Mouse (Mus musculus) gonadal fat pad, adult 2 months (tissue): ENCODE results near the gene Ppm1h. TPM values are rescaled to one million over a fixed set of nuclear protein-coding genes. Genes with fewer than 3 reads are reported as not detected.

ENCODE experiments used
- DNase-seq: peaks from one replicate; pipeline ENCODE4 v3.0.0-alpha.2; 2012; ENCODE audit warnings: low read depth
- polyA plus RNA-seq: library from polyadenylated mRNA; depleted of rRNA; stranded (reverse); fragments of >200 nt; gene quantifications from 2 replicates; pipeline ENCODE4 v1.2.3, GENCODE M21; 2012

Gene Ppm1h
- polyA plus RNA-seq, 1 experiment = 9.4 TPM

DNA sequence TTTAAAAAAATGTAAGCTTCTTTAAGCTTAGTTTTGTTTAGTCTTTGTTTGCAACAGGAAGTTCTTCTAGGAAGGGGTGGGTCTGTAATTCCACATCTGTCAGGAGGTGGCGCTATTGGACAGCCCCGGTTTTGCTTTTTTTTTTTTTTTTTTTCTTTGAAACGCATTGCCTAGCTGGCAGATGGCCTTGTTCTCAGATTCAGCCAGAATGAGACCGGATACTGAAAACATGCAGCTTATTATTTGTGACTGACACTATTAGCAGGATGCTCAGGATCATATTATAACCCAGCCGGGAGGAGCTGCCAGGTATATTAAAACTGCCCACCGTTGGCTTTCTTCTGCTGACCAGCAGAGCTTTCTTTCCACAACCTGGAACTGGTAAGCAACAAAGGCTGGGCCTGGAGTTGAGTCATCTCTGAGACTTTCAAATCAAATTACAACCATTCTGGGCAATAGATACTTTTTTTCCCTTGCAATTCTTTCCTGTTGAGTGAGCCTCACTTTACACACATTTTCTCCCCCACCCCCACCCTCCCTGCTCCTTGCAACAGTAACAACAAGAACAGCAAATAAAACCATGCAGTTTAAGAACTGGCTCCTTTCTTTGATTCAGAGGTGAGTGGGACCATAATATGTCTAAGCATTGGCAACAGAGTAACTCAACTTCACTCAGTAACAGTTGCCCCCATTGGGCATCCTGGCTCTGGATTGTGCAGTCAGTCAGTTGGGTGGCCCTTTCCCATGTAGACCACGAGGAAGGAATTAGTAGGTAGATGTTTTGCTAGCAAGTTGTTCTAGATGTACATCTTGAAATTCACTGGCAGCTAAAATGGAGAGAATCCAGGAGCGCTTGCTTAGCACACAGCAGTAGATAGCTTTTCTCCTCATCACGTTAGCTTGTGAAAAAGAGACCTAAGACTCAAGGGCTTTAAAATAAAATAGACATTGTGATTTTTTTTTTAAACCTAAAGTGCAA lies 128.9 kb downstream of the Ppm1h start:
- peak; percentile 30 for DNase-seq

DNA sequence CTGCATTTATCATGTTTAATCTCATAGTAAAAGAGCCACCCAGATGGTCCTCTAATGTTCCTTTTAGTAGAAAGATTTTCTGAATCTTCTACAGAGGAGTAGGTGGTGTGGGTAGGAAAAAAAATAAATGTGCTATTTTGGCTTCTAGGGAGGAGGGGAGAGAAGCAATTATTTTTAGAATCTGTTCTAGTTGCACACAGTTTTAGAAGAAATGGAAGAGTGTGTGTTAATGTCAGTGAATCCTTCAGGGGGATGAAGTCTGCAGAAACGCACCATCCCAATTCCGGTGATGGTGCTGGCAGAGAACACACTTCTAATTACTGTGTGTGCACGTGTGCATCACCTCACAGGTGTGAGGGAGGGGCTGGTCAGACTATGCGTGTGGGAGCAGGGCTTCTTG lies 129.6 kb downstream of the Ppm1h start:
- DNase-seq = no peak

DNA sequence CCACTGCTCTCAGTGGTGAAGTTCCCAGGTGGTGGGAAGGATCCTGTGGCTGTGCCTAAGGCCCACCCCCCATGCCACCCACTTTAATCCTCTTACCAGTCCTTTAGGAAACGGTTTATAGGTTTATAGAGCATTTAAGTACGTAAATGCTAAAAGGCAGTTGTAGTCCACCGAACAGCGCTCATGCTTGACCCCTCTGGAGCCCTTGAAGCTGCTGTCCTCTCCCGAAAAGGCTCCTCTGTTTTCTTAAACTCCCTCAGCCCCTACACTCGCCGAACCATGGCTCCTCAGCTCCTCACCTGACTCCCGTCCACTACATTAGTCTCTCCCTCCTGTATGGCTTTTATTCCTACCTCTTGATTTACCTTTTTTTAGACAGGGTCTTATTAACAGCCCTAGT lies 131.3 kb downstream of the Ppm1h start:
- DNase-seq = no peak

DNA sequence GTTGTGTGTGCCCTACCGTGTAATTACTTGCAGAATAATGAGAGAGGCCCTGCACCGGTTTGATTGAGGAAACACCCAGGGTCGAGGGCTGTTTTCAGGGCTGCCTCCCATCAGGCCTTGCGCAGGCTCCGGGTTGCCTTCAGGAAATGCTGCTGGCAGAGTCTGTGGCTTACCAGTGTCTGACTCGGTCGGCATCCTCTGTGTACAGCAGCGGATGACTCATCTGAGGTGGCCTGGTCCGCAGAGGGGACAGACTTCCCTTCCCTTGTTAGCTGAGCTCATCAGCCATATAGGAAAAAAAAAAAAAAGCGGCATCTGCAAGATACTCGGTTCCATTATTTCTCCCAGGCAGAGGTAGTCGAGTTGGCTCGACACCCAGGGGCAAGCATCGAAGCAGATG lies 136.5 kb downstream of the Ppm1h start:
- DNase-seq = no peak

DNA sequence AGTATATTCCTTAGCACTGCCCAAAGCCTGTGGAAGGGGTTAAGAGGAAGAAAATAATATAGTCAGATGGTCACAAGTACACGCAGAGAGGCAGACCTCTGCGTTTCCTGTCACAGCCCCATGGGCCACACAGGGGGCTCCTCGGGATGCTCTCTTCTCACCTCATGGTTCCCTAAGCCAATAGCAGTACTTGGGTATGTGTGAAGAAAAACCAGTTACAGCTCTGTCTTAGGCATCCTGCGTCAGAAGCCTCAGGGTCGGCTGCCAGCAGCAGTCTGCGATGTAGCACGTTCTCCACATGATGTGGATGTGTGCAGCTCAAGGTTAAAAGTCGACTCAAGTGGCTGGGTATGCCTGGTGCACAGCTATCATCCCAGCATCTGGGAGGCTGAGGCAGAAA lies 139.2 kb downstream of the Ppm1h start:
- DNase-seq = no peak

DNA sequence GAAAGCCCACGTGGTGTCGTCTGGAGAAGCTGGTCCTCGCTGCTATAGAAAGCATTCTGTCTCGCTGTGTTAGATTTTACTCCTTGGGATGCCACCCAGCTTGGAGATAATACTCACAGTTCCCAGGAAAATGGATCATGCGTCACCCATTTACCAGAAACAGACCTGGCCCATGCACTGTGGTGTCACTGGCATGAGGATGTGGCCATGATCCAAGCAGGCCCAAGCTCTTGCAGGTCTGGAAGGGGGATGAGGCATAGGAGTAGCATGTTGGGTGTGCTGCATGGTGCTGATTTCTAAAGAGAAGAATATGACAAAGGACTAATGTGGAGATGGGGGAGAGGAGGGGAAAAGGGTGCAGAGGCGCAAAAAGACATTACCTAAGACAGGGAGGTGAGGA lies 141.2 kb downstream of the Ppm1h start:
- no peak for DNase-seq

DNA sequence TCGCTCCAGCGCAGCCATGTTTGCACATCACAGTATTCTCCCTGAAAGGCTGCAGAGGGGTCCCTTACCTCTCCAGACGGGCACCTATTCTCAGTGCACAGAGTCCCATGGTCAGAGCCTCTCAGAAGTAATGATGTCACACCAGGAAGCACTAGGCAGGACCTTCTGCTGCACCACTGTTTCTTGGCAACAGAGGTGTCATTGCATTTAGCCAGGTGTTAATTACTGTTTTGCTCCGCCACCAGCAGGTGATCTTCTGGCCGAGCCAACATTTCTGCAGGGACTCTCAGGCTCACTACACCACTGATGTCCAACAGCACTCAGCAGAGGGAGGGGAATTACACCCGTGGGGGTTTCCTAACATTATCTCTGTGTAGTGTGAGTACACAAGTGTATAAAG lies 143.0 kb downstream of the Ppm1h start:
- DNase-seq = no peak

DNA sequence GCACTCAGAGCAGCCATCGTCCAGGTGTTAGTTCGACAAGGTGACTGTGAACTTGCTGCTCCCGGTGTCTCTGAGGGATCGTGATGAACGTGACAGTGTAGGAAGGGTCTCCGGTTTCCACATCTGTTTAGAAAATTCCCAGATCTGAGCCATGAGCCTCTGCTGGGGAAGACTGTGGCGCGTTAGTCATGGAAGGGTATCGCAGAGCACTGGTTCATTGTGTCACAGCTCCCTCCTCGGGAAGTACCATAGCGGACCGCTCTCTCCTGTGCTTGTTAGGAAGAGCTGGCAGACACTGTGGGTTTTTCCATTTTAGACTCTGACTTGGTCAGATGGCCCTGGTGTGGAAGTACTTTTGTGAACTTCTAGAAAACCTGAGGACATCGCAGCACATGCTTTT lies 145.1 kb downstream of the Ppm1h start:
- no peak for DNase-seq

DNA sequence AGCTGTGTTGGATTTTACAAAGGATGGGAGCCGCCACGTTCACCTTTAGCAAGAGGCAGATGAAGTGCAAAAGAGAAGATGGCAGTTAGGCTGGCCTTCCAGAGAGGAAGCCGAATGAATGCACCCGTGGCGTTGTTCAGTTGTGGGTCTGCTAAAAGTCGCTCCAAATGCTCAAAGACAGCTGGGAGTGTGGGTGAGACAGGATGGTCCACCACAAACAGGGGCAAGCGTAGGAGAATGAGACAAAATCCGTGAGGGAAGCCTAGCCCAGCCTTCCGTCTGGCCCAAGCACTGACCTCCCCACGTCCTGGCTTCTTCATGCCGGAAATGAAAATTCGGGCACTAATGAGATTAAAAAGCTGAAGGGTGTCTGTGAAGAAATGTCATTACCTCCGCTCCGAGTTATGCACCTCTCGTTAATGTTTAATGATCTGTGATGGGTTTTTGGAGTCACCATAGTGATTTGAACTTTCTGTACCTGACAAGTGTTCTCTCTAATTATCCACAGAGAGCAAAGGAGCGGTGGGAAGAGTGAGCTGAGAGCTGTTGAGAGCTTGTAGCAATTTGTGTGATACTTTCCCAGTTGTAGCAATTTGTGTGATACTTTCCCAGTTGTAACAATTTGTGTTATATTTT lies 148.3 kb downstream of the Ppm1h start:
- DNase-seq = no peak

DNA sequence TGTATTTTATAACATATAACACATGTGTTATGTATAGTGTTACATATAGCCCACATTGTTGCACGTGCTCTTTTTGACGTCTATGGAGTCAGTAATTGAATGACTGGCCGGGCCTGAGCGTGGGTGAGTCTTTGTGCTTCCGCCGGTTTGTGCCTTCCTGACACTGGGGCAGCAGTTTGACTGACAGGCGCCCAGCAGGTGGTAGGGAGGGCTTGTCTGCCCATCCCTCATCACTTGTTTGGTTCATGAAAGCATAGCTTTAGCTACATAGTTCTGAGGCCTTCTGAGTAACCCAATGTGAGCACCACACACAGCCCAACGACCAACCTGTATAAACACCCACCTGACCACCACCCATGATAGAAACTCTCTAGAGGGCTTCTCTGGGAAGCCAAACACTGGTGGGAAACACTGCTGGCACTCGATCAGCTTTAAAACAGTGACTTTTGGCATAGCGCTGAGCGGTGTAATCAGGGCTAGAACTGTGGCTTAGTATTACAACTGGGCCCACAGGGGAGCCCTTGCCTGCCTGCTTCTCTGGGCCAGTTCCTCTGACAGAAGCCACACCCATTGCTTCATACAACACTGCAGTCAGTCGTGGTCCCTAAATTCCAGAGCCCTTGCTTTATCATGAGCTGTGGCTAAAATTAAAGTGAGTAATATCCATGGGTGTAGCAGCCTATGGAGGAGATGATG lies 149.3 kb downstream of the Ppm1h start:
- no peak for DNase-seq

DNA sequence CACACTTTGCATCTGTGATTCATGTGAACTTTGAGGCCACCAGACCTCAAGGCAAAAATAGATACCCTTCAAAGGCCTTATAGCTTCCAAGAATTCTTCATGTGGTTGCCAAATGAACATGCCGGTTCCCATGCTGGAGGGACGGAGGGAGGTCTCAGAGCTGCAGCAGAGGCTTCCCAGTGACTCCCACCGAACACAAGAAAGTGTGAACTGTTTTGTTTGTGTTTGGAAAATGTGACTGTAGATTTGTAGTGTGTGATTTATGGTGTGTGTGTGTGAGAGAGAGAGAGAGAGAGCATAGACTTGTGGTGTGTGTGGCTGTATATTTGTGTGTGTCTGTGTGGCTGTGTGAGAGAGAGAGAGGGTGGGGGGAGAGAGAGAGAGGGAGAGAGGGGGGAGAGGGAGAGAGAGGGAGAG lies 151.2 kb downstream of the Ppm1h start:
- no peak for DNase-seq

DNA sequence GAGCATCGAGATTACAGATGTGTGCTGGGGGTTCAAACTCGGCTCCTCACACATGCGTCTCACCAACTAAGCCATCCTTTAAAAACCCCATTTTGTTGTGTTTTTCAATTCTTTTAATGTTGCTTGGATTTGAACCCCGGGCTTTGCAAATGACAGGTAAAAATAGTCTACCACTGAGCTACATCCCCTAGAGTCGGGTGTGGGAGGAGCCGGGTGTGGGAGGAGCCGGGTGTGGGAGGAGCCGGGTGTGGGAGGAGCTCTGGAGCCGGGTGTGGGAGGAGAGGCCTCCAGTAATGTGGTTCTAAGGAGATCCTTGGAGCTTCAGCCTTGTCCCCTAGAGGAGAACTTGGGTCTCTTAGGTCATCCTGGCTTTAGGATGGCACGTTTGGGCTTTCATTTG lies 152.1 kb downstream of the Ppm1h start:
- no peak for DNase-seq

DNA sequence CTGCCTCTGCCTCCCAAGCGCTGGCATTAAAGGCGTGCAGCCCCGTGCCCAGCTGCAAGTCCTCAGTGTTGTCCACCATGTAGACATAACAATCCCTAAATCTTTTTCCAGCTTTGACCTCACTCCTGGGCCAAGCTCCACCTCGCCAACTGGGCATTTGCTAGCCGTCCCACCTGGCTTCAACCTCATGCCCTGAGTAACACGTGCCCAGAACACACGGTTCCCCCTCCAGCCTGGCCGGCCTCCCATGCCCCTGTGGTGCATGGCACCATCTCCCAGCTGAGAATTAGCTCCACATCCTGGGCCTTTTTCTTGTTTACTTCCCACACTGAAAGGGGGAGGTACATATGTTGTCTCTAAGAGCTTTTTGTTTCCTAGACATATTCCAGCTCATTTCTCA lies 163.5 kb downstream of the Ppm1h start:
- DNase-seq = no peak

DNA sequence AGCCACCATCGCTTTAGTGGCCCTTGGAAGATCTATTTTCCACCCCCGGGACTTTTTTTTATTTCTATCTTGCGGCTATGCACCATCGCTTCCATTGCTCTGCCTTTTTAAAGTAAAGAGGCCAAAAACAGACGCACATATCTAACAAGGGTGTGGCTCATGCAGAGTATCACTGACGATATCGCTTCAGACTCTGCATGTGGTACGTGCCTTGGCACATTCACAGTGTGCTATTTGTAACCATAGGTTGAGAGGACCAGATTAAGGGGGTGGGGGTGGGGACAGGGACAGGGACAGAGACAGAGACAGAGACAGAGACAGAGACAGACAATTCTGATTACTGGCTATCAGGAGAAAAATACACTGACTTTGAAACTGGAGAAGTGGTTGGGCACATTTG lies 164.4 kb downstream of the Ppm1h start:
- no peak for DNase-seq

DNA sequence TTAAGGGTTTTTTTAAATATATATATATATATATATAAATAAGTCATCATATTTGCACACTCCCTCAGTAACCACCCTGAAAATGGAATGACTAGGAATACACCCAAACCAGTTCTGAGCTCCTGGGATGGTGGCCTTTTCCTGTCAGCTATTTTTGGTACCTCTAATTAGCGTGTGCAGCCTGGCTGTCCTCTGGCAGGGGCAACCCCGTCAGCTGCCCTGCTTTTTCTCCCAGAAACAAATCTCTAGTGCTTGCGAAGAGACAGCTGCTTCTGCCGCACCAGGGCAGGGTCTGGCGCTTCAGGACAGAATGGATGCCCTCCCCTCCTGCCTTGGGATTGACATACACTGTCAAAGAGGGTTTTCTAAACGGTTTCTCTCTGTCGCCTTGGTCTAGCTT lies 166.9 kb downstream of the Ppm1h start:
- no peak for DNase-seq

DNA sequence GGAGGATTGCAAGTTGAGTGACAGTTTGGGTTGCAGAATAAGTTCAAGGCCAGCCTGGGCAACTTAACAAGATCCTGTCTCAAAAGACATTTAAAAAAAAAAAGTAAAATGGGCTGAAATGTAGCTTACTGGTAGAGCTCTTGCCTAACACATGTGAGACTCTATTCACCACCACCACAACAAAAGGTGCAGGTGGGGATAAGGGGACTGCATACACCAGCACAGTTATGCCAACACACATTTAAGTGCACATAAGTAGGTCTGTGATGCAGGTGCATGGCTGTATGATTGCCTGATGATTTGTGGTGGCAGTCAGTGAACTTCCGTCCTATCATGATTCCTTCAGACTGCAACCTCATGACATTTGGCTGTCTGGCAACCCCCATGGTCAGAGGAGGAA lies 167.9 kb downstream of the Ppm1h start:
- DNase-seq = no peak

DNA sequence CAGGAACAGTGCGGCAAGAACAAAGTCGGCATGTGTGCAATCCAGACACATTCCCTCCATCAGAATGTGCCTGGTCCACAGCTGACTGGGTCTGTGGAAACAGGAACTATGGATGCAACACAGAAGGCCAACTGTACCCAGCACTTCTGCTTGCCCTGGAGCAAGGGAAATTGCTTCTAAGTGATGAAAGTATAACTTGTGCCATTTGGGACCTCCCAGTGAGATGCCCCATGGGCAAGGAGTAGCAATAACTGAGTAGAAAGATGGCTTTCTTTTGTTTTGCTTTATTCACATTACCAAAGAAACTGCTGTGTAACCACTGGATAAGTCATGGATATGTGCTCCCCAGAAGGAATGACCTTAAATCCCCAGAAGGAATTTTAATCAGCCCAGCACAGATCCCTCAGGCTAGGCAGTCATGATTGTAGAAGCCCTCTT lies 169.5 kb downstream of the Ppm1h start:
- DNase-seq = no peak

DNA sequence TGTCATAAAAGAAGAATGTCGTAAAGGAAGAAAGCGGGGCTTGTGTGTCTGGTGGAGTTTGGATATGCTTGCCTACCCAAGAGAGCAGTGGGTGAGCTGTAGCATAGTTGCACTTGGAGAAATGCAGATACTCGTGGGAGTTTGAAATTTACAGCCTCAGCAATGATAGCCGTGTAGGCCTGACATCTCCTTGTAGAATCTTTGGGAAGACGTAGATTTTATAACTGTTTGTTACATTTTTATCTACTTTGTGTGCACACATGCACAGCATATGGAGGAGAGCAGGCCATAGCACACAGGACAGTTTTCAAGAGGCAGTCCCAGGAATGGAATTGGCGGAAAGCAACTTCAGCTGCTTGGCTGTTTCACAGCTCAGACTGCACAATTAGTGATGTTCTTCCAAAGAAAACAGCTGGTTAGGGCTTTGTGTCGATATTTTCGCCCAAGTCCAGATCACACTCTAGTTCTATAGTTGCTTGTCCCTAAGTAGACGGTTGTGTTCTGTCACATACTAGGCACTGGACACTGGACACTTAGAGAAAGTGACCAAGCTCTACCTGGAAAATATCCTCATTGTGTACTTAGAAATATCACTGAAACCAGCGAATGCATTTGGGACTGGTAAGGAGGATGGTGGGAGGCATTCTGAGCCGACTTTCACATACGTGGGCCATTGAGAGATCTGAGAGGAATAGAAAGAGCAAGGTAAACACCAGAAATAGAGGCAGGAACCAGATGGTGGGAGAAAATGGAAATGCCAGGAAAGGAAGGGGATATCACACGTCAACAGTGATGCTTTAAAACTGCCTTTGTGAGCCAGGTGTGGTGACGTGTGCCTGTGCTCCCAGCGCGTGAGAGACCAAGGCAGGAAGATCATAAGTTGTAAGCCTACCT lies 173.0 kb downstream of the Ppm1h start:
- DNase-seq = no peak

DNA sequence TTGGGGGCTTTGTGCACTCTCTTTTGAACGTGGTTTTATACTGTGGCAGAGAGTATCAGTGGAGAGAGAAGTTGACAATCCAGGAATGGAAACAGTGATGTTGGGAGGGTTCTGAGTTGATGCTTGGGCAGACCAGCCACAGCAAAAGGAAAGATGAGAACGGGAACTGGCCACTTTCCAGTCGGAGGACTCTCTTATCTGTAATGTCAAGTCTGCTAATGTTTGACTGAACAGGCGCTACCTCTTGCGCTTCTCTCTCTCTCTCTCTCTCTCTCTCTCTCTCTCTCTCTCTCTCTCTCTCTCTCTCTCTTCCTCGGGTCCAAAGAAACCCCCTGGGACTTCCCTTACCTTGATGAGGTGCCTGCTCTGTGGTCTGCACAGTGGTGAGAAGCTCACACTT lies 176.0 kb downstream of the Ppm1h start:
- no peak for DNase-seq

DNA sequence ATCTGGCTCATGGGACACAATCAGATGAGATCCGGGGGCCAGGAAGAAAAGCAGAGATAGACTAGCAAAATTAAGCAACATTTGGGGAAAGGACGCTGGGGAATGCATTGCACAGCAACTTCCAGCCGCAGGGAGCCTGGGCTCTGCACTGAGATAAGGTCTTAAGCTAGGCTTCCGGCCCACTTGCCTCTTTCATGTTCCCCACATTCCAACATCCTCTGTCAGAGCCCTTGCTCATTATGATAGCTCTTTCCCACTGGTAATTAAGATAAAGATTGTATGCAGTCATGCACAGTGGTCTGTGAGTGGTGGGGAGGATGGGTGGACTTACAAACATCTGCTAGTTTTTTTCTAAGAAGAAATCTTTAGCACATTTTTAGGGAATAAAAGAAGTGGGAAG lies 176.6 kb downstream of the Ppm1h start:
- no peak for DNase-seq

DNA sequence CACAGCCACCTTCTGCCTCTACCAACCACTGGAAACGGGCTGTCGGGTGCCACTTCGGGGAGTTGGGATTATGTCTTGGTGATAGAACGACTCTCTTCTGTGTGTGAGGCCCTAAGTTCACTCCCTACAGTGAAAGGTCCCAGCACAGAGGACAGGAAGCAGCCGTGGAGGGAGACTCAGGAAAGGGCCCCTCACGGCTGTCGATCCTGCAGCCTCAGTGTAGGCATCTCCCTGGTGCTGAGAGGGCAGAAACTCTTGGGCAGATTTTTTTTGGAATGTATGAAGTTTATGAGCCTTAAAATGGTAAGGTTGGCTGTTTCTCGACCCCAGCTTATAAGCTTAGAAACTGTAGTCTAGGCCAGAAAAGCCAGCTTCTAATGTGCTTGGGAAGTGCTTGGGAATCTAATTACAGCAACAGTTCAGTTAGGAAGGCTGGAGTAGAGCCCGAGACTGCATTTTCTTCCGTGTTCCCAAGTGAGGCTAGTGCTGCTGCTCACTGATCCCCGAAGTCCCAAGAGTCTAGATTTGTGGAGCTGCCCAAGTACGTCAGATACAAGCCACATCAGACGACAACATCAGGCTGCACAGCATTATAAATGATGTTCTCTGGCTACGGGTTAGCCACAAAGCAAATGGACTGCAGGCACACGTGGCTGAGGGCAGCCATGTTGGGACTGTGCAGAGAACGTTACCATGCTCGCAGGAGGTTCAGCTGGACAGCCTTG lies 177.6 kb downstream of the Ppm1h start:
- no peak for DNase-seq
